Mouse (Mus musculus) forebrain, embryonic 14.5 days (tissue): ENCODE results near the gene Cables2. TPM values are rescaled to one million over a fixed set of nuclear protein-coding genes. Genes with fewer than 3 reads are reported as not detected.

Experiments
- ATAC-seq: fragments of 200-750 bp; cut with Nextera tagmentation; 2 replicates; pipeline ENCODE4 v1.8.0; 2017; ENCODE audit warnings: mild to moderate bottlenecking, moderate library complexity
- DNase-seq: peaks from one replicate; pipeline ENCODE4 v3.0.0-alpha.2; 2015; ENCODE audit warnings: low spot score
- H3K27ac ChIP-seq: fragments of 300-500 bp; sonication (generic); 2 replicates; pipeline ENCODE4 v1.5.1; 2014; ENCODE audit warnings: low read depth, mild to moderate bottlenecking, control low read depth, low read length, moderate library complexity
- H3K27me3 ChIP-seq: fragments of 300-500 bp; sonication (generic); replicated peaks from 2 replicates; pipeline ENCODE4 v1.6.1; 2014; ENCODE audit warnings: low read length, control low read depth, mixed read lengths; ENCODE audit not compliant: control insufficient read depth, insufficient read depth
- H3K36me3 ChIP-seq: fragments of 300-500 bp; sonication (generic); 2 replicates; pipeline ENCODE4 v1.6.1; 2014; ENCODE audit warnings: low read length, control low read depth; ENCODE audit not compliant: control insufficient read depth, insufficient read depth
- H3K4me1 ChIP-seq: fragments of 300-500 bp; sonication (generic); 2 replicates; pipeline ENCODE4 v1.6.1; 2014; ENCODE audit warnings: antibody characterized with exemption, low read length, control low read depth; ENCODE audit not compliant: control insufficient read depth, insufficient read depth
- H3K4me2 ChIP-seq: fragments of 300-500 bp; sonication (generic); 2 replicates; pipeline ENCODE4 v1.6.1; 2014; ENCODE audit warnings: mild to moderate bottlenecking, control low read depth, low read length
- H3K4me3 ChIP-seq: fragments of 300-500 bp; sonication (generic); 2 replicates; pipeline ENCODE4 v1.5.1; 2014; ENCODE audit warnings: low read depth, low read length, control low read depth
- H3K9ac ChIP-seq: fragments of 300-500 bp; sonication (generic); 2 replicates; pipeline ENCODE4 v1.6.1; 2014; ENCODE audit warnings: mild to moderate bottlenecking, low read length, control low read depth, moderate library complexity
- H3K9me3 ChIP-seq: fragments of 300-500 bp; sonication (generic); replicated peaks from 2 replicates; pipeline ENCODE4 v1.6.1; 2016; ENCODE audit warnings: low read length, control low read depth, mixed read lengths; ENCODE audit not compliant: control insufficient read depth
- WGBS: fragments of 180-500 bp; shearing (Covaris S2); extraction: QIAGEN DNeasy Blood & Tissue Kit; methylation state at CpG from one replicate; pipeline ENCODE4 v1.1.7; 2014; 5-methylcytosine and 5-hydroxymethylcytosine counted together
- microRNA-seq: library from miRNA; unstranded; fragments of <30 nt; microRNA quantifications from one replicate; pipeline ENCODE4, GENCODE M21; 2016
- polyA plus RNA-seq: library from polyadenylated mRNA; unstranded; fragments of >200 nt; fragmentation: Nextera tagmentation; extraction: Ambion mirVana; gene quantifications from 2 replicates; pipeline ENCODE4 v1.2.1, GENCODE M21; 2014

Cables2 gene
- polyA plus RNA-seq, 1 experiment from 2014 or later, result 14.5 TPM

DNA sequence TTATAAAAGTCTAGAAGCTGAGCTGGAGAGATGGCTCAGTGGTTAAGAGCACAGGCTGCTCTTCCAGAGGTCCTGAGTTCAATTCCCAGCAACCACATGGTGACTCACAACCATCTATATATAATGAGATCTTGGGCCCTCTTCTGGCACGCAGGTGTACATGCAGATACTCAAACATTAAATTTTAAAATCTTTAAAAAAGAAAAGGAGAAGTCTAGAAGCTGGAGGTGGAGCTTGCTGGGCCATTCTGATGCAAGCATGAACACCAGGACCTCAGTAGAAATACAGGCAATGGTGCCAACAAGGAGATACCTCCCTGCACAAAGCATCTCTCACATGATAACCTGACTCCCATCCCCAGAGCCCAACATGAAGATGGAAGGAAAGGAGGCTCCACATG lies 64.3 kb downstream of the Cables2 start:
- Histone ChIP-seq H3K27ac (no peak overlapping the region), H3K27me3 (no peaks in the 10 kb centered on the region), H3K9ac (no peak overlapping the region), H3K4me1 (no peaks in the 10 kb centered on the region), H3K36me3 (no peaks in the 10 kb centered on the region), H3K4me3 (no peak overlapping the region), H3K9me3 (no peaks in the 10 kb centered on the region), H3K4me2 (no peak overlapping the region)
- DNase-seq (no peak), ATAC-seq (no peak)
- 77% methylated on average over 1 of the region's 1 CpGs for WGBS

Small RNA genes lying within 50 kb of the gene (microRNA-seq; reads per million reads assigned to microRNA genes)
- not detected for gene Mir3091

Other genes starting within 250 kb of the Cables2 start
- gene Lsm14b, start 248.5 kb downstream of the Cables2 start, polyA plus RNA-seq, result 17.9 and 29.1 TPM in 2 replicates
- 584 and 804 TPM in 2 replicates for gene Psma7, start 231.1 kb downstream of the Cables2 start, polyA plus RNA-seq
- 33.6 and 40.3 TPM in 2 replicates for gene Ss18l1, start 231.0 kb downstream of the Cables2 start, polyA plus RNA-seq
- 32.4 and 34.3 TPM in 2 replicates for gene Mtg2, start 202.9 kb downstream of the Cables2 start, polyA plus RNA-seq
- gene Hrh3, start 169.0 kb downstream of the Cables2 start, polyA plus RNA-seq, result 2.1 and 2.2 TPM in 2 replicates
- 59.9 and 66.0 TPM in 2 replicates for gene Osbpl2, start 154.2 kb downstream of the Cables2 start, polyA plus RNA-seq
- gene Adrm1, start 102.0 kb downstream of the Cables2 start, polyA plus RNA-seq, result 147 and 149 TPM in 2 replicates
- gene Lama5, start 47.6 kb downstream of the Cables2 start, polyA plus RNA-seq, result 2.7 and 3.5 TPM in 2 replicates
- gene Rps21, start 16.1 kb downstream of the Cables2 start, polyA plus RNA-seq, result 376 and 523 TPM in 2 replicates
- not detected in 2 replicates for gene Rbbp8nl, start 16.4 kb upstream of the Cables2 start, polyA plus RNA-seq
- not detected in 2 replicates for gene Gata5, start 61.2 kb upstream of the Cables2 start, polyA plus RNA-seq
- 0.74 and 1.1 TPM in 2 replicates for gene Slco4a1, start 182.7 kb upstream of the Cables2 start, polyA plus RNA-seq
- 4.4 and 6.1 TPM in 2 replicates for gene Ntsr1, start 226.5 kb upstream of the Cables2 start, polyA plus RNA-seq